Mouse (Mus musculus) forebrain, embryonic 12.5 days (tissue): ENCODE measurements at regions not wholly inside any gene's neighbourhood (a gene's known extent, or its start where the extent isn't known, plus 50 kb on each side); places are given as distances from the start of the nearest gene placed in this dataset.

Source experiments
- ATAC-seq: fragments of 200-750 bp; cut with Nextera tagmentation; 2 replicates; pipeline ENCODE4 v1.8.0; 2017; ENCODE audit warnings: moderate TSS enrichment; ENCODE audit not compliant: low FRiP score
- H3K27ac ChIP-seq: fragments of 300-500 bp; sonication (generic); 2 replicates; pipeline ENCODE4 v1.5.1; 2016; ENCODE audit warnings: mild to moderate bottlenecking
- H3K27me3 ChIP-seq: fragments of 300-500 bp; sonication (generic); 2 replicates; pipeline ENCODE4 v1.6.1; 2016; ENCODE audit warnings: mild to moderate bottlenecking
- H3K36me3 ChIP-seq: fragments of 300-500 bp; sonication (generic); replicated peaks from 2 replicates; pipeline ENCODE4 v1.6.1; 2016; ENCODE audit warnings: mild to moderate bottlenecking
- H3K4me1 ChIP-seq: fragments of 300-500 bp; sonication (generic); 2 replicates; pipeline ENCODE4 v1.6.1; 2016
- H3K4me2 ChIP-seq: fragments of 300-500 bp; sonication (generic); 2 replicates; pipeline ENCODE4 v1.6.1; 2016; ENCODE audit warnings: mild to moderate bottlenecking, moderate library complexity
- H3K4me3 ChIP-seq: fragments of 300-500 bp; sonication (generic); replicated peaks from 2 replicates; pipeline ENCODE4 v1.5.1; 2016; ENCODE audit warnings: mild to moderate bottlenecking
- H3K9ac ChIP-seq: fragments of 300-500 bp; sonication (generic); 2 replicates; pipeline ENCODE4 v1.6.1; 2016; ENCODE audit warnings: mild to moderate bottlenecking
- H3K9me3 ChIP-seq: fragments of 300-500 bp; sonication (generic); 2 replicates; pipeline ENCODE4 v1.6.1; 2016
- WGBS: fragments of 180-500 bp; shearing (Covaris S2); methylation state at CpG from one replicate; pipeline ENCODE4 v1.1.7; 2016; 5-methylcytosine and 5-hydroxymethylcytosine counted together

DNA sequence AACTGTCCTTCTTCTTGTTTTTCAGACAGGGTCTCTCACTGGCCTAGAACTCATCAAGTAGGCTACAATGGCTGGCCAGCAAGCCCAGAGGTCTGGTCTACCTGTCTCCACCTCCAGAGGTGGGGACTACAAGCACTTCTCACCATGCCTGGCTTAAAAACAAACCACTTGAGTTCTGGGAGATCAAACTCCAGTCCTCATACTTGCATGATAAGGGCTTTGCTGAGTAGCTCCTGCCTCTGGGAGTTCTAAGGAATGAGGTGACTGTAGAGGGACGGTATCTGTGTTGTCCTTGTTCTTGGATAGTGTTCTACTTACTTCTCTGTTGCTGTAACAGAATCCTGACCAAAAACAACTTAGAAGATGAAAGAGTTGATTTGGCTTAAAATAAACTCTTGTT lies 654.6 kb upstream of the Fam160b2 start:
- no peak overlapping the region for H3K27ac ChIP-seq
- no peak overlapping the region for H3K4me3 ChIP-seq
- H3K27me3 ChIP-seq, result 0 out of 2 replicates have a peak, but pooled peaks cover 5% of the 10 kb centered on the region
- no peaks in the 10 kb centered on the region for H3K9me3 ChIP-seq
- H3K4me2 ChIP-seq, result no peak overlapping the region
- H3K4me1 ChIP-seq, result peaks cover 5% of the 10 kb centered on the region; the same call in 1 of the 2 replicates
- no peak for ATAC-seq
- H3K36me3 ChIP-seq, result no peaks in the 10 kb centered on the region
- 84% methylated on average over 1 of the region's 1 CpGs for WGBS
- H3K9ac ChIP-seq, result no peak overlapping the region

DNA sequence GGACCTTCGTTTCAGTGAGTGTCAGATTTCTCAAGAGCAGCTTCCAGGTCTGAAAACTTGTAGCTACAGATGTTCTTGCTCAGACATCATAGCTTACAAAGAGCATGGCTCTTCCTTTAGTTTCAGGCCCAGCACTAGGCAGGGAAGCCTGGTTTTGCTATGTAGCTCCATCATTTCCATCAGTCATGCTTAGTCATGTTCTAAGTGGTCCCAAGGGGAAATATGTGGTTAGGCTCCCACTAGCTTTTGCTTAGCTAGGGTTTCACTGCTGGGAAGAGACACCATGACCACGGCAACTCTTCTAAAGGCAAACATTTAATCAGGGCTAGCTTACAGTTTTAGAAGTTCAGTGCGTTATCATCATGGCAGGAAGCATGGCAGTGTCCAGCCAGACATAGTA lies 652.5 kb upstream of the Fam160b2 start:
- H3K27me3 ChIP-seq, result 0 out of 2 replicates have a peak, but pooled peaks cover 5% of the 10 kb centered on the region
- 85% methylated on average over 3 of the region's 3 CpGs for WGBS
- no peak overlapping the region for H3K4me3 ChIP-seq
- H3K27ac ChIP-seq, result no peak overlapping the region
- H3K36me3 ChIP-seq, result no peaks in the 10 kb centered on the region
- ATAC-seq, result no peak
- H3K9me3 ChIP-seq, result no peaks in the 10 kb centered on the region
- no peak overlapping the region for H3K4me2 ChIP-seq
- no peak overlapping the region for H3K9ac ChIP-seq
- peaks cover 6% of the 10 kb centered on the region; the same call in 1 of the 2 replicates for H3K4me1 ChIP-seq

DNA sequence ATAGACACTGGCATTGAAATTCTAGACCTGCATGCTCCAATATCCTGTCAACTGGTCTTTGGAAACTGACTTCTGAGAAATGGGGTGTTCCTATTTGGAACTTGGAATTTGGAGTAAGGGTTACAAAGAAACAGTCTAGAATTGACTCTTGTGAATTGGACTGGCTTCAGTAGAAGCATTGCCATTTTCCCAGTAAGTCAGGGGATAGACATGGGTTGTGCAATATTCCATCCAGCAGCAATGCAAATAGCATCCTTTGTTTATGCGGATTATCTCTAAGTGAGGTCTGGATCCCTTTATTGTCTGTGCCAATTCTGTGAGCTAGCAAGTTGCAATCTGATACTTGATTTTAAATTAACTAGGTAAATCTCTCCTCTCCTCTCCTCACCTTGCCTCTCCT lies 651.5 kb upstream of the Fam160b2 start:
- no peak overlapping the region for H3K4me3 ChIP-seq
- WGBS, result 74% methylated on average over 1 of the region's 1 CpGs
- H3K4me1 ChIP-seq, result peaks cover 6% of the 10 kb centered on the region; the same call in 1 of the 2 replicates
- 0 out of 2 replicates have a peak, but pooled peaks cover 5% of the 10 kb centered on the region for H3K27me3 ChIP-seq
- no peak overlapping the region for H3K9ac ChIP-seq
- H3K9me3 ChIP-seq, result no peaks in the 10 kb centered on the region
- H3K36me3 ChIP-seq, result no peaks in the 10 kb centered on the region
- no peak overlapping the region for H3K4me2 ChIP-seq
- no peak for ATAC-seq
- no peak overlapping the region for H3K27ac ChIP-seq

GRCm38 (mm10) chr14:71249387-71249965 lies 649.8 kb upstream of the Fam160b2 start:
- no peak overlapping the region for H3K27ac ChIP-seq
- no peaks in the 10 kb centered on the region for H3K36me3 ChIP-seq
- H3K27me3 ChIP-seq, result peaks cover 3% of the 10 kb centered on the region; the same call in 1 of the 2 replicates
- H3K4me1 ChIP-seq, result peaks cover 6% of the 10 kb centered on the region; the same call in 1 of the 2 replicates
- 37% methylated on average over 7 of the region's 7 CpGs for WGBS
- no peaks in the 10 kb centered on the region for H3K9me3 ChIP-seq
- no peak overlapping the region for H3K4me2 ChIP-seq
- no peak overlapping the region for H3K9ac ChIP-seq
- ATAC-seq, result peak; percentile 30; the same call in 1 of the 2 replicates
- H3K4me3 ChIP-seq, result no peak overlapping the region

DNA sequence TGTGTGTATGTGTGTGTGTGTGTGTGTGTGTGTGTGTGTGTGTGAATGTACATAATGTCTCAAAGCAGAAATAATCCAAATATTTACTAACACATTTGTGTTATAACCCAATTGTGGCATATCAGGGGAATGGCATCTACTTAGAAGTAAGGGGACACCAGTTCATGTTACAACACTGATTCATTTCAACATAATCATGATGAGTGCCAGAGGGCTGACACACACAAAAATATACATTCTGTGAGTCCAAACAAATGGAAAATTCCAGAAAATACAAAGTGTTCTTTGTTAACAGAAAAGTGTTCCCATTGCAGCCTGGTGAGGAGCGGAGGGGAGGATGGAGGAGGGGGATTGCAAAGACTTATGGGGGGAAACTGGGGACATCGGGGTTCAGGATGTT lies 648.9 kb upstream of the Fam160b2 start:
- Histone ChIP-seq H3K9ac (no peak overlapping the region), H3K36me3 (no peaks in the 10 kb centered on the region), H3K9me3 (no peaks in the 10 kb centered on the region), H3K4me3 (no peak overlapping the region), H3K4me1 (peaks cover 6% of the 10 kb centered on the region; the same call in 1 of the 2 replicates), H3K27me3 (peaks cover 11% of the 10 kb centered on the region; the same call in 1 of the 2 replicates), H3K27ac (no peak overlapping the region), H3K4me2 (no peak overlapping the region)
- ATAC-seq, result no peak
- WGBS, result 93% methylated on average over 2 of the region's 2 CpGs

GRCm38 (mm10) chr14:71241655-71242390 lies 642.2 kb upstream of the Fam160b2 start:
- no peak overlapping the region for H3K4me3 ChIP-seq
- peak overlapping the region; percentile 27 for H3K4me2 ChIP-seq
- peak overlapping the region; percentile 21; the same call in 1 of the 2 replicates for H3K9ac ChIP-seq
- peaks cover 47% of the 10 kb centered on the region for H3K27me3 ChIP-seq
- H3K4me1 ChIP-seq, result peaks cover 22% of the 10 kb centered on the region
- H3K9me3 ChIP-seq, result no peaks in the 10 kb centered on the region
- no peaks in the 10 kb centered on the region for H3K36me3 ChIP-seq
- peak; percentile 92 for ATAC-seq
- WGBS, result 9% methylated on average over 10 of the region's 10 CpGs
- H3K27ac ChIP-seq, result peak overlapping the region; percentile 79

GRCm38 (mm10) chr14:71236192-71236591 lies 636.6 kb upstream of the Fam160b2 start:
- Histone ChIP-seq H3K4me3 (no peak overlapping the region), H3K9ac (no peak overlapping the region), H3K27ac (no peak overlapping the region), H3K36me3 (no peaks in the 10 kb centered on the region), H3K4me1 (peaks cover 1% of the 10 kb centered on the region), H3K9me3 (no peaks in the 10 kb centered on the region), H3K27me3 (peaks cover 32% of the 10 kb centered on the region), H3K4me2 (no peak overlapping the region)
- ATAC-seq, result no peak
- 89% methylated on average over 6 of the region's 6 CpGs for WGBS

GRCm38 (mm10) chr14:71234900-71235299 lies 635.3 kb upstream of the Fam160b2 start:
- Histone ChIP-seq H3K36me3 (no peaks in the 10 kb centered on the region), H3K4me3 (no peak overlapping the region), H3K27me3 (peaks cover 24% of the 10 kb centered on the region), H3K9ac (no peak overlapping the region), H3K4me2 (no peak overlapping the region), H3K9me3 (no peaks in the 10 kb centered on the region), H3K27ac (no peak overlapping the region), H3K4me1 (no peaks in the 10 kb centered on the region)
- ATAC-seq, result no peak
- WGBS, result 88% methylated on average over 2 of the region's 2 CpGs

- Histone ChIP-seq H3K9me3 (no peaks in the 10 kb centered on the region), H3K27me3 (peaks cover 21% of the 10 kb centered on the region), H3K27ac (no peak overlapping the region), H3K9ac (no peak overlapping the region), H3K4me3 (no peak overlapping the region), H3K4me2 (no peak overlapping the region), H3K4me1 (no peaks in the 10 kb centered on the region; the same call in 1 of the 2 replicates), H3K36me3 (no peaks in the 10 kb centered on the region)
- ATAC-seq, result no peak
- 75% methylated on average over 2 of the region's 2 CpGs for WGBS
Measured at GRCm38 (mm10) chr14:71234276-71234675, 634.6 kb upstream of the Fam160b2 start.

DNA sequence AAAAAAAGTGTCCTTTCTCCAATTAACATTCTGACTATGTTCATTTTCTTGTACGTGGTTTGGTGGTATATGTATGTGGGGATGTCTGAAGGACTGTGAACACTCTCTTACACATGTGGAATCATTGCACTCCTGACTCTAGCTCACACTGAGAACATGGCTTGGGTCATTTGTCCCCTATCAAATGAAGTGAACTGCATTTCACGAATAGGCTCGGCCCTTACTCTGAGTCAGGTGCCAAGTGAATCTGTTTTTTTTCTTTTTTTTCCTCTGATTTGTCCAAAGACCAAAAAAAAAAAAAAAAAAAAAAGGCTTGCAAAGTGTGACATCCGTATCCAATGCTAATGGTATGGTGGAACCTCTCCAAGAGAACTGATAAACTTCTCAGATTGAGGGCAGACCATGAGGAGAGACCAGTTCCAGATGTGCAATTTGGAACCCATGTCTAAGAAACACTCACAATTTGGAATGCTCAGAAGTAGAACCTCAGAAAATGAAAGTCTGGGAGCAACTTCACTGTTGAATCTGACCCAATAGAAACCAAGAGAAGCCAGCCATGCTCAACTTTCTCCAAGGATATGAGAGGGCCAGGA lies 631.7 kb upstream of the Fam160b2 start:
- 84% methylated on average over 4 of the region's 4 CpGs for WGBS
- no peak overlapping the region for H3K4me3 ChIP-seq
- no peaks in the 10 kb centered on the region for H3K27me3 ChIP-seq
- H3K9me3 ChIP-seq, result no peaks in the 10 kb centered on the region
- H3K9ac ChIP-seq, result no peak overlapping the region
- H3K4me2 ChIP-seq, result no peak overlapping the region
- no peaks in the 10 kb centered on the region for H3K36me3 ChIP-seq
- no peak for ATAC-seq
- no peak overlapping the region for H3K27ac ChIP-seq
- no peaks in the 10 kb centered on the region; the same call in 1 of the 2 replicates for H3K4me1 ChIP-seq

- Histone ChIP-seq H3K9me3 (no peaks in the 10 kb centered on the region), H3K4me2 (no peak overlapping the region), H3K27me3 (no peaks in the 10 kb centered on the region), H3K4me1 (no peaks in the 10 kb centered on the region; the same call in 1 of the 2 replicates), H3K27ac (no peak overlapping the region), H3K36me3 (no peaks in the 10 kb centered on the region), H3K4me3 (no peak overlapping the region), H3K9ac (no peak overlapping the region)
- ATAC-seq, result no peak
- WGBS, result 88% methylated on average over 7 of the region's 7 CpGs
Measured at GRCm38 (mm10) chr14:71230484-71231188, 631.0 kb upstream of the Fam160b2 start.

DNA sequence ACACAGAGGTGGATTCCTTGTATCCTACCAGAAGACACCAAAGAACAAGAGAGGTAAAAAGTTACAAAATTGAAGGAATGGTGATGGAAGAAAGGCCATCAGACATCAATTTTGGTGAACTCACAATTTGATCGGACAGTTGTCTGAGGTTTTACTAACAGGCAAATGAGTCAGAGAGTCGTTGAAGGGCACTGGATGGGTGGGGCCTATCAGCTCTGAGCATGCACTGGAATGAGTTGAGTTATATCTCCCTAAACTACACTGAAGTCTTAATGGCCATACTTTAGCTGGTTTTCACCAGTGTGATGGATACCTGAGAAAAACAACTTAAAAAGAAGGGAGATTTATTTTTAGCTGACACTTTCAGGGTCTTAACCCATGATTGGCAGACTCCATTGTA lies 630.3 kb upstream of the Fam160b2 start:
- H3K27ac ChIP-seq, result no peak overlapping the region
- no peak overlapping the region for H3K4me2 ChIP-seq
- no peaks in the 10 kb centered on the region for H3K36me3 ChIP-seq
- WGBS, result 89% methylated on average over 2 of the region's 2 CpGs
- no peak overlapping the region for H3K4me3 ChIP-seq
- H3K27me3 ChIP-seq, result no peaks in the 10 kb centered on the region
- no peak overlapping the region for H3K9ac ChIP-seq
- no peaks in the 10 kb centered on the region; the same call in 1 of the 2 replicates for H3K4me1 ChIP-seq
- no peak for ATAC-seq
- no peaks in the 10 kb centered on the region for H3K9me3 ChIP-seq
